Mouse (Mus musculus): ENCODE data around the gene Cacnb2. TPM values are rescaled to one million over a fixed set of nuclear protein-coding genes. Genes with fewer than 3 reads are reported as not detected.

Gene Cacnb2
- polyA plus RNA-seq, 1 experiment from 2014 or later, result 1.5 TPM

DNA sequence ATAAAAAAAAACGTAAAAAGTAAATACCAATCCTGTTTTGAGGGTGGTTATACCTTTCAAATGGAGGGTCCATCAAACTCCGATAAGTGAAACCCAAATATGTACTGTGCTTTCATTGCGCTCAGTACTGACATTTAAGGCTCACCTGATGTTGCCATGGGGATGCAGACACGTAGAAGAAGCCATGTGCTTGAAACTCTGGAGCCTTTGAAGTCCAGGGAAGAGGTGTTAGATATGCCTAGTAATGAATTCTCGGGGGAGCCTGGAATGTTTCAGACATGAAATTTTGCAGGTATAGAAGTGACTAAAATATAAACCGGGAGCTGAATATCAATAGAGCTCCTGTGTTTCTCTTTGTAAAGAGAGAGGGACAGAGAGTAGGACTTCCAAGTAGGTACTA, 37.0 kb downstream of the Cacnb2 start:
- no peak for ATAC-seq (ENCODE audit: low FRiP score, low TSS enrichment)
- H3K27me3 ChIP-seq (ENCODE audit: control insufficient read depth, insufficient read depth, low read length), result no peaks in the 10 kb centered on the region
- no peaks in the 10 kb centered on the region for H3K36me3 ChIP-seq (ENCODE audit: control insufficient read depth, insufficient read depth, low read length)
- H3K9ac ChIP-seq (ENCODE audit: low read length), result no peak overlapping the region
- no peaks in the 10 kb centered on the region for H3K9me3 ChIP-seq (ENCODE audit: control insufficient read depth, low read length)
- TF ChIP-seq CTCF (IDR thresholded peaks at IDR 0.05; ENCODE audit: low read depth) (no peak), EP300 (optimal IDR thresholded peaks at IDR 0.05) (no peak)
- no peak for DNase-seq (ENCODE audit: low spot score)
- H3K27ac ChIP-seq (replicated peaks), result no peak overlapping the region
- H3K4me3 ChIP-seq (ENCODE audit: low read depth, low read length), result no peak overlapping the region
- H3K4me2 ChIP-seq (replicated peaks; ENCODE audit: low read depth), result no peak overlapping the region
- 72% methylated on average over 6 of the region's 6 CpGs for WGBS
- H3K4me1 ChIP-seq (replicated peaks; ENCODE audit: control insufficient read depth, insufficient read depth), result no peaks in the 10 kb centered on the region; the same call in 1 of the 2 replicates

DNA sequence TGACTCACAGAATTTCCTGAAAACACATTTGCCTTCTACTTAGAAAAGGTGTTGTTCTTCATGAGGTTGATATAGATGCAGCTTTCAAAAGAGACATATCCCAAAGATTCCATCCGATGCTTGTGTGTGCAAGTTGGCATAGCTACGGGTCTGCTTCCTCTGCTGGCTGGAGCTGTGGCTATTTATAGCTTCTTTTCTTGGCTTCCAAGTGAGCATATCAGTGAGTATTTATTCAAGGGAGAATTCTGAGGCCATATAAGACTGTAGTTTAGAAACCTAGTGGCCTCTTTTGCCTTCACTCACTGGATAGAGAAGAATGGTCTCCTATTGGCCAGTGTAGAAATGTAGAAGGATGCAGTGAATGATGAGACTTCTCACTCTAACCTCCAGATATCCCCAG, 38.2 kb downstream of the Cacnb2 start:
- no peak overlapping the region for H3K9ac ChIP-seq (ENCODE audit: low read length)
- H3K4me3 ChIP-seq (ENCODE audit: low read depth, low read length), result no peak overlapping the region
- no peak for TF ChIP-seq EP300 (optimal IDR thresholded peaks at IDR 0.05)
- TF ChIP-seq CTCF (IDR thresholded peaks at IDR 0.05; ENCODE audit: low read depth), result no peak
- 13% methylated on average over 2 of the region's 2 CpGs for WGBS
- no peaks in the 10 kb centered on the region for H3K9me3 ChIP-seq (ENCODE audit: control insufficient read depth, low read length)
- no peaks in the 10 kb centered on the region; the same call in 1 of the 2 replicates for H3K4me1 ChIP-seq (replicated peaks; ENCODE audit: control insufficient read depth, insufficient read depth)
- DNase-seq (ENCODE audit: low spot score) (no peak), ATAC-seq (ENCODE audit: low FRiP score, low TSS enrichment) (peak; percentile 74; the same call in 1 of the 2 replicates)
- H3K27me3 ChIP-seq (ENCODE audit: control insufficient read depth, insufficient read depth, low read length), result no peaks in the 10 kb centered on the region
- peak overlapping the region; percentile 64 for H3K27ac ChIP-seq (replicated peaks)
- H3K36me3 ChIP-seq (ENCODE audit: control insufficient read depth, insufficient read depth, low read length), result no peaks in the 10 kb centered on the region
- H3K4me2 ChIP-seq (replicated peaks; ENCODE audit: low read depth), result no peak overlapping the region

GRCm38 (mm10) chr2:14651268-14651667, 48.4 kb downstream of the Cacnb2 start:
- TF ChIP-seq EP300 (optimal IDR thresholded peaks at IDR 0.05), result no peak
- TF ChIP-seq CTCF (IDR thresholded peaks at IDR 0.05; ENCODE audit: low read depth), result no peak
- Histone ChIP-seq H3K36me3 (ENCODE audit: control insufficient read depth, insufficient read depth, low read length) (no peaks in the 10 kb centered on the region), H3K9me3 (ENCODE audit: control insufficient read depth, low read length) (no peaks in the 10 kb centered on the region), H3K4me2 (replicated peaks; ENCODE audit: low read depth) (no peak overlapping the region), H3K4me3 (ENCODE audit: low read depth, low read length) (no peak overlapping the region), H3K27ac (replicated peaks) (no peak overlapping the region), H3K27me3 (ENCODE audit: control insufficient read depth, insufficient read depth, low read length) (no peaks in the 10 kb centered on the region), H3K4me1 (replicated peaks; ENCODE audit: control insufficient read depth, insufficient read depth) (no peaks in the 10 kb centered on the region; the same call in 1 of the 2 replicates), H3K9ac (ENCODE audit: low read length) (no peak overlapping the region)
- DNase-seq (ENCODE audit: low spot score) (no peak), ATAC-seq (ENCODE audit: low FRiP score, low TSS enrichment) (no peak; the same call in 1 of the 2 replicates)
- 38% methylated on average over 2 of the region's 2 CpGs for WGBS

DNA sequence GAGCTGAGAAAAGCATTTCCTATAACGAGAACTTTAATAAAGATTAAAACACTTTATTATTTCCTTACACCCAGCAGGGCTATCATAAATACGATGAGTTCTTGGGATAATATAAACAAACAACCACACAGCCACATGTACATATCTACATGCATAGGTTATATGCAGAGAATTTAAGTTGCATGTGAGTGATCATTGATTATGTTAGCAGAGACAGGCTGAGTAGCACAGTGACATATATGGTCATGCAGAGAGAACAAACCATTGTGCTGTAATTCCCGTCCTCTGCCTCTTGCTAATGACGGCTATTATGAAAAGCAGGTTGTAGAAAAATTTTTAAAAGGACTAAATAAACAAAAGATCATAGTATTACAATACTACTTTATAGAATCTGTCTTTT, 53.8 kb downstream of the Cacnb2 start:
- Histone ChIP-seq H3K27ac (replicated peaks) (no peak overlapping the region), H3K4me3 (ENCODE audit: low read depth, low read length) (no peak overlapping the region), H3K4me1 (replicated peaks; ENCODE audit: control insufficient read depth, insufficient read depth) (no peaks in the 10 kb centered on the region; the same call in 1 of the 2 replicates), H3K27me3 (ENCODE audit: control insufficient read depth, insufficient read depth, low read length) (no peaks in the 10 kb centered on the region), H3K36me3 (ENCODE audit: control insufficient read depth, insufficient read depth, low read length) (no peaks in the 10 kb centered on the region), H3K9ac (ENCODE audit: low read length) (no peak overlapping the region), H3K4me2 (replicated peaks; ENCODE audit: low read depth) (no peak overlapping the region), H3K9me3 (ENCODE audit: control insufficient read depth, low read length) (no peaks in the 10 kb centered on the region)
- WGBS, result 59% methylated on average over 4 of the region's 4 CpGs
- ATAC-seq (ENCODE audit: low FRiP score, low TSS enrichment) (no peak), DNase-seq (ENCODE audit: low spot score) (no peak)
- TF ChIP-seq EP300 (optimal IDR thresholded peaks at IDR 0.05), result no peak
- no peak for TF ChIP-seq CTCF (IDR thresholded peaks at IDR 0.05; ENCODE audit: low read depth)

- H3K9ac ChIP-seq (ENCODE audit: low read length), result no peak overlapping the region
- no peak overlapping the region for H3K27ac ChIP-seq (replicated peaks)
- H3K36me3 ChIP-seq (ENCODE audit: control insufficient read depth, insufficient read depth, low read length), result no peaks in the 10 kb centered on the region
- no peaks in the 10 kb centered on the region for H3K9me3 ChIP-seq (ENCODE audit: control insufficient read depth, low read length)
- H3K27me3 ChIP-seq (ENCODE audit: control insufficient read depth, insufficient read depth, low read length), result no peaks in the 10 kb centered on the region
- WGBS, result 72% methylated on average over 3 of the region's 3 CpGs
- TF ChIP-seq CTCF (IDR thresholded peaks at IDR 0.05; ENCODE audit: low read depth) (no peak), EP300 (optimal IDR thresholded peaks at IDR 0.05) (no peak)
- H3K4me1 ChIP-seq (replicated peaks; ENCODE audit: control insufficient read depth, insufficient read depth), result no peaks in the 10 kb centered on the region; the same call in 1 of the 2 replicates
- ATAC-seq (ENCODE audit: low FRiP score, low TSS enrichment) (no peak), DNase-seq (ENCODE audit: low spot score) (no peak)
- H3K4me2 ChIP-seq (replicated peaks; ENCODE audit: low read depth), result no peak overlapping the region
- no peak overlapping the region for H3K4me3 ChIP-seq (ENCODE audit: low read depth, low read length)
These were observed 54.4 kb downstream of the Cacnb2 start for GRCm38 (mm10) chr2:14657205-14657844.

DNA sequence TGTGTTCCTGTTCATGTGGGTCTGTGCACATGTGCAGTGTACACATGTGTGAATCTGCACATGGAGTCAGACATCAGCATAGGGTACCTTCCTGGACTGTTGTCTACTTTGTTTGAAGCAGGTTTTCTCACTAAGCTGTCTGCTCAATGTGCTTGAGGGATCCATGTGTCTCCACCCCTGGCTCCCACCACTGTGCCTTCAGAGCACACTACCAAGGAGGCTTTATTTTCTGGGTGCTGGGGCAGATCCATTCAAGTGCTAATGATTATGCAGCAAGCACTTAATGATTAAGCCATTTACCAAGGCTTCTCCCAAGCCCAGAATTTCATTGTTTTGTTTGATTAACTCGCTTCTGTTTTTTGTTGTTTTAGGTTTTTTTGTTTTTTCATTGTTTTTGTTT, 62.3 kb downstream of the Cacnb2 start:
- 92% methylated on average over 1 of the region's 1 CpGs for WGBS
- H3K4me3 ChIP-seq (ENCODE audit: low read depth, low read length), result no peak overlapping the region
- no peaks in the 10 kb centered on the region for H3K27me3 ChIP-seq (ENCODE audit: control insufficient read depth, insufficient read depth, low read length)
- no peaks in the 10 kb centered on the region for H3K36me3 ChIP-seq (ENCODE audit: control insufficient read depth, insufficient read depth, low read length)
- TF ChIP-seq EP300 (optimal IDR thresholded peaks at IDR 0.05) (no peak), CTCF (IDR thresholded peaks at IDR 0.05; ENCODE audit: low read depth) (no peak)
- H3K9ac ChIP-seq (ENCODE audit: low read length), result no peak overlapping the region
- ATAC-seq (ENCODE audit: low FRiP score, low TSS enrichment) (no peak), DNase-seq (ENCODE audit: low spot score) (no peak)
- H3K4me1 ChIP-seq (replicated peaks; ENCODE audit: control insufficient read depth, insufficient read depth), result no peaks in the 10 kb centered on the region
- no peaks in the 10 kb centered on the region for H3K9me3 ChIP-seq (ENCODE audit: control insufficient read depth, low read length)
- H3K4me2 ChIP-seq (replicated peaks; ENCODE audit: low read depth), result no peak overlapping the region
- no peak overlapping the region for H3K27ac ChIP-seq (replicated peaks)

All from stomach, postnatal 0 days (tissue).